ENCODE assay signal across 8 mouse cellular contexts in the genomic region with DNA sequence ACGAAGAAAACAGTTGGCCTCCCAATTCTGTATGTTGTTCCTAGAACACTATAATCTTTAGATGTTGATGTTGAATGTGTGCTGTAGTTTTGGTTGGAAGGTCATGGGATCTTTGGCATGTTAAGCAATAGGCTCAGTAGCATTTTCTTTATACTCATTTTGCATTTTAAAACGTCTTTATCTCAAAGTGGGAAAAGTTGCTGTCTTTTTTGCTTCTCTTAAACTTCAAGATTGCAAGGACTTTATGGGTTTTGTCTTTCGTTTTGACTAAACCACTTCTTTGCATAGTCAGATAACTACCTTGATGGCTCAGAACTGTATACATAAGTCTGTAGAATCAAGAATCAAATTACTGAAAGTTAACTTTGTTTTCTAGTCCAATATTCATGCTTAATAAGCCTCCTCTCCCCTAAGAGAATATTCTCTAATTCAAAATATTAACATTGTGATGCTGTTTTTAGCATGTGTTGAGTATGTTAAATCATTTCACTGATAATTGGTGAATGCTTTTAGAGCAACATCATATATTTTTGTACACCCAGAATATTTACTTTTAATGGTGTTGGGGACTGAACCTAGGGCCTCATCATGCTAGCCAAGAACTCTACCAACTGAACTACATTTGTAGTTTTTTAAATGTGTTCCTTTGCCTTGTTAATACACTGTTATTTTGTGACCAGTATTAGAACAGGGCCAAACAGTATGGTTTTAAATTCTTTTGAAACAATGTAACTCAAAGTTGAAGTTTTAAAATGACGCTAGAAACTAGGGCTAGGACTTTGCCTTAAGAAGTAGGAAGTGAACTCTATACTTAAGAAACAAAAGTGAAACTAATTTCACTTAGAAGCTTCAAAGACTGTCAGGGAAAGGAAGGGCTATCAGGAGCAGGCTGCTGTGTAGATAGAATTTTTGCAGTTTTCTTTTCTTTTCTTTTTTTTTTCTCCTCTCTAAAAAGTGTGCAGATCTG. TPM values are rescaled to one million over a fixed set of nuclear protein-coding genes. Genes with fewer than 3 reads are reported as not detected.
DNase-seq lines count a peak whose midpoint lies in the region; ATAC-seq and TF ChIP-seq lines count a peak whose summit lies in the region.

No protein-coding gene starts in this region.

- H3K4me1 ChIP-seq in heart, embryonic 14.5 days (ENCODE audit: control insufficient read depth in 2 of 2, insufficient read depth in 2 of 2, low read length in 2 of 2) = peaks cover 11 to 36% of the 10 kb centered on the region in 2 experiments
- H3K4me1 ChIP-seq in liver, postnatal 0 days (ENCODE audit: insufficient read depth) = peaks cover 35% of the 10 kb centered on the region

- H3K9ac ChIP-seq in heart, embryonic 14.5 days (ENCODE audit: low read length) = peak overlapping the region; percentile 97
- peak overlapping the region; percentile 93 for H3K9ac ChIP-seq in liver, postnatal 0 days (replicated peaks)

- no peak overlapping the region for H3K27ac ChIP-seq in heart, embryonic 14.5 days (replicated peaks in 1 of 2; ENCODE audit: control insufficient read depth in 1 of 2, insufficient read depth in 1 of 2, low read depth in 2 of 2, low read length in 2 of 2)
- peak overlapping the region; percentile 97 for H3K27ac ChIP-seq in liver, postnatal 0 days (ENCODE audit: low read depth)

- H3K4me3 ChIP-seq in heart, embryonic 14.5 days (ENCODE audit: control insufficient read depth in 1 of 2, insufficient read depth in 1 of 2, low read depth in 1 of 2, low read length in 2 of 2) = peak overlapping the region in 1 of 2 experiments; percentile 92; a peak in 2 of 4 replicates
- H3K4me3 ChIP-seq in liver, postnatal 0 days (ENCODE audit: low read depth, low read length) = peak overlapping the region; percentile 93

- TF ChIP-seq CTCF in liver, postnatal 0 days (IDR thresholded peaks at IDR 0.05; ENCODE audit: low read depth) = no peak

- no peak for TF ChIP-seq EP300 in liver, postnatal 0 days (IDR thresholded peaks at IDR 0.05; ENCODE audit: low read depth)

- WGBS in heart, embryonic 14.5 days = 36% methylated on average over 4 of the region's 4 CpGs
- WGBS in liver, postnatal 0 days (ENCODE audit: insufficient replicate concordance) = 24% methylated on average over 4 of the region's 4 CpGs

- no peaks in the 10 kb centered on the region for H3K36me3 ChIP-seq in heart, embryonic 14.5 days (ENCODE audit: control insufficient read depth, insufficient read depth, low read length)
- no peaks in the 10 kb centered on the region for H3K36me3 ChIP-seq in liver, postnatal 0 days (replicated peaks; ENCODE audit: insufficient read depth, low read length)

- ATAC-seq in heart, embryonic 14.5 days (ENCODE audit: insufficient number of reproducible peaks, insufficient read depth, low FRiP score, low read depth) = no peak
- no peak for ATAC-seq in liver, postnatal 0 days

- peak; percentile 55 for DNase-seq in thymus, postnatal 0 days (ENCODE audit: low spot score)
- DNase-seq in thymus, adult 18-20 months = no peak
- DNase-seq in liver, postnatal 0 days = no peak
- DNase-seq in yolk sac, embryonic 10.5 days (ENCODE audit: low spot score) = no peak
- DNase-seq in thymus, postnatal 4 days = no peak
- DNase-seq in ovary, postnatal 14 days (ENCODE audit: low spot score) = no peak
- DNase-seq in adrenal gland, postnatal 25 days = no peak

- no peaks in the 10 kb centered on the region for H3K9me3 ChIP-seq in heart, embryonic 14.5 days (ENCODE audit: control insufficient read depth, low read length)
- H3K9me3 ChIP-seq in liver, postnatal 0 days (ENCODE audit: low read length) = no peaks in the 10 kb centered on the region

- peak overlapping the region; percentile 73 for H3K4me2 ChIP-seq in heart, embryonic 14.5 days (ENCODE audit: low read length)
- H3K4me2 ChIP-seq in liver, postnatal 0 days (ENCODE audit: low read depth, low read length) = peak overlapping the region; percentile 74

- H3K27me3 ChIP-seq in heart, embryonic 14.5 days (ENCODE audit: control insufficient read depth, insufficient read depth, low read length) = no peaks in the 10 kb centered on the region
- H3K27me3 ChIP-seq in liver, postnatal 0 days (ENCODE audit: insufficient read depth, low read length) = no peaks in the 10 kb centered on the region

RNA-seq across cellular contexts. Expression of gene Usp25, which starts 2.2 kb away (rescaled TPM):
- polyA plus RNA-seq in thymus, postnatal 0 days (2015; fragmentation: Nextera tagmentation; extraction: Ambion mirVana) = 34.5 and 41.7 TPM in 2 replicates
- 32.5 and 33.2 TPM in 2 replicates for polyA plus RNA-seq in heart, embryonic 14.5 days (2014; fragmentation: Nextera tagmentation; extraction: Ambion mirVana)
- 22.8 and 23.4 TPM in 2 replicates for polyA plus RNA-seq in liver, postnatal 0 days (2015; fragmentation: Nextera tagmentation; extraction: Ambion mirVana)
- total RNA-seq in adrenal gland, postnatal 25 days (2021) = 51.3 and 57.6 TPM in 2 replicates
